ENCODE assay signal across 24 mouse cellular contexts in the genomic region with DNA sequence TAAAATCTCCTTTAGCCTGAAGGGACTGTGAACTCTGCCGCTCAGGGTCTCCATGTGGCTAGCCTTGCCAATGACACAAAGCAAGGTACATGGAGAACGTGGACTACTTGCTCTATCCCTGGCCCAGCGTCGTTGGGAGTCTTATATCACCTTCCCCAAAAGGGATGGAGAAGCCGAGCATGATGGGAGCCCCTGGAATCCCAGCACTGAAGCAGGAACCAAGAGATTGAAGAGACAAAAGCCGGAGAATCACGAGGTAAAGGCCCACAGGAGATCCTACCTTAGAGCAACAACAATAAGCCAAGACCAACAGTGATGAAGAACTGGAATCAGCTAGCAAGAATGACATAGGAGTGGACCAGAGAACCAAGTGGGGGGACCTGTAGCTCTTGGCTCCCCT.
DNase-seq lines count a peak whose midpoint lies in the region; ATAC-seq lines count a peak whose summit lies in the region.
"Had no signal": no experiment of that assay in that cellular context is flagged by ENCODE, and none has a peak within 500 bp of the region (broad histone marks: within the 10 kb centered on the region; RNA-seq: fewer than 3 reads in every experiment).

No protein-coding gene starts in this region.

- no peak overlapping the region for H3K4me3 ChIP-seq in neural tube, embryonic 13.5 days
- H3K4me3 ChIP-seq: forebrain, embryonic 10.5 days; forebrain, embryonic 13.5 days; heart, adult 2 months; heart, embryonic 10.5 days; heart, embryonic 13.5 days; hindbrain, embryonic 12.5 days; hindbrain, embryonic 15.5 days; intestine, embryonic 15.5 days had no signal

- H3K27ac ChIP-seq in neural tube, embryonic 13.5 days (replicated peaks) = peak overlapping the region; percentile 64; the same call in 1 of the 2 replicates
- H3K27ac ChIP-seq: forebrain, embryonic 10.5 days; forebrain, embryonic 13.5 days; heart, adult 2 months; heart, embryonic 10.5 days; heart, embryonic 13.5 days; hindbrain, embryonic 12.5 days; hindbrain, embryonic 15.5 days; intestine, embryonic 15.5 days had no signal

- H3K4me2 ChIP-seq in neural tube, embryonic 13.5 days = no peak overlapping the region
- H3K4me2 ChIP-seq: forebrain, embryonic 13.5 days; heart, embryonic 13.5 days; hindbrain, embryonic 12.5 days; hindbrain, embryonic 15.5 days; intestine, embryonic 15.5 days had no signal

- no peaks in the 10 kb centered on the region for H3K4me1 ChIP-seq in neural tube, embryonic 13.5 days (replicated peaks)
- H3K4me1 ChIP-seq: forebrain, embryonic 10.5 days; forebrain, embryonic 13.5 days; heart, embryonic 10.5 days; heart, embryonic 13.5 days; hindbrain, embryonic 12.5 days; hindbrain, embryonic 15.5 days; intestine, embryonic 15.5 days had no signal

- no peaks in the 10 kb centered on the region for H3K36me3 ChIP-seq in neural tube, embryonic 13.5 days
- H3K36me3 ChIP-seq: forebrain, embryonic 10.5 days; heart, embryonic 10.5 days; heart, embryonic 13.5 days; hindbrain, embryonic 12.5 days; hindbrain, embryonic 15.5 days; intestine, embryonic 15.5 days had no signal

- H3K9me3 ChIP-seq in neural tube, embryonic 13.5 days = no peaks in the 10 kb centered on the region
- H3K9me3 ChIP-seq: forebrain, embryonic 10.5 days; forebrain, embryonic 13.5 days; heart, embryonic 10.5 days; heart, embryonic 13.5 days; hindbrain, embryonic 12.5 days; hindbrain, embryonic 15.5 days; intestine, embryonic 15.5 days had no signal

- no peak for ATAC-seq in neural tube, embryonic 13.5 days (ENCODE audit: low read depth)
- ATAC-seq: CD4-positive, CD25-positive, alpha-beta regulatory T cell, adult 4 months; forebrain, embryonic 13.5 days; forebrain, embryonic 16.5 days; intestine, embryonic 15.5 days had no signal

- no peak overlapping the region for H3K9ac ChIP-seq in neural tube, embryonic 13.5 days
- H3K9ac ChIP-seq: forebrain, embryonic 13.5 days; heart, embryonic 13.5 days; hindbrain, embryonic 12.5 days; hindbrain, embryonic 15.5 days; intestine, embryonic 15.5 days had no signal

- DNase-seq in neural tube, embryonic 10.5 days (ENCODE audit: extremely low spot score, low spot score) = no peak
- DNase-seq in ES-CJ7 (ENCODE audit: low read depth, low spot score) = peak; percentile 44
- DNase-seq in ZHBTc4 (ENCODE audit: low read depth, low spot score) = peak; percentile 43
- DNase-seq in adrenal gland, adult 8-10 months = no peak
- no peak for DNase-seq in adrenal gland, adult (ENCODE audit: inconsistent age in 2 of 2, low spot score in 1 of 2)
- DNase-seq: adrenal gland, postnatal 10 days; adrenal gland, postnatal 36 days; cerebellum, adult 18-20 months; cerebellum, adult 9-10 months; cerebellum, postnatal 14 days; gastrocnemius, postnatal 10 days; heart, adult 2 months; heart, postnatal 14 days; kidney, adult 11 months had no signal

- no peaks in the 10 kb centered on the region for H3K27me3 ChIP-seq in neural tube, embryonic 13.5 days
- H3K27me3 ChIP-seq: forebrain, embryonic 13.5 days; heart, embryonic 13.5 days; hindbrain, embryonic 12.5 days; hindbrain, embryonic 15.5 days had no signal

- 87% methylated on average over 7 of the region's 7 CpGs for WGBS in neural tube, embryonic 13.5 days

Comparison
In these comparisons a context has a peak if more than half of its experiments do, and no peak if none do; other contexts are left out.
1. DNase-seq: peak in ES-CJ7 (single experiment) and ZHBTc4 (single experiment); none in neural tube, embryonic 10.5 days (single experiment), adrenal gland, adult 8-10 months (single experiment) and adrenal gland, adult (0 of 2).